Mouse (Mus musculus): ENCODE data around the gene Fn3k. TPM values are rescaled to one million over a fixed set of nuclear protein-coding genes. Genes with fewer than 3 reads are reported as not detected.

The Fn3k gene
- under 1 TPM in 3 of 26 experiments, not detected in 23; 0.37 to 0.63 (median 0.45) TPM for total RNA-seq (2018; cell fraction: chromatin; rRNA removed)
- total RNA-seq (2018; cell fraction: cytosol; rRNA removed), result under 1 TPM in 8 of 26 experiments, not detected in 18; 0.09 to 0.36 (median 0.10) TPM
- total RNA-seq (2018; cell fraction: nucleus; rRNA removed), result under 1 TPM in 5 of 26 experiments, not detected in 21; 0.35 to 0.90 (median 0.51) TPM
- 0.03 to 0.57 TPM in 2 of 3 replicates, not detected in the other for polyA plus RNA-seq (2018)

DNA sequence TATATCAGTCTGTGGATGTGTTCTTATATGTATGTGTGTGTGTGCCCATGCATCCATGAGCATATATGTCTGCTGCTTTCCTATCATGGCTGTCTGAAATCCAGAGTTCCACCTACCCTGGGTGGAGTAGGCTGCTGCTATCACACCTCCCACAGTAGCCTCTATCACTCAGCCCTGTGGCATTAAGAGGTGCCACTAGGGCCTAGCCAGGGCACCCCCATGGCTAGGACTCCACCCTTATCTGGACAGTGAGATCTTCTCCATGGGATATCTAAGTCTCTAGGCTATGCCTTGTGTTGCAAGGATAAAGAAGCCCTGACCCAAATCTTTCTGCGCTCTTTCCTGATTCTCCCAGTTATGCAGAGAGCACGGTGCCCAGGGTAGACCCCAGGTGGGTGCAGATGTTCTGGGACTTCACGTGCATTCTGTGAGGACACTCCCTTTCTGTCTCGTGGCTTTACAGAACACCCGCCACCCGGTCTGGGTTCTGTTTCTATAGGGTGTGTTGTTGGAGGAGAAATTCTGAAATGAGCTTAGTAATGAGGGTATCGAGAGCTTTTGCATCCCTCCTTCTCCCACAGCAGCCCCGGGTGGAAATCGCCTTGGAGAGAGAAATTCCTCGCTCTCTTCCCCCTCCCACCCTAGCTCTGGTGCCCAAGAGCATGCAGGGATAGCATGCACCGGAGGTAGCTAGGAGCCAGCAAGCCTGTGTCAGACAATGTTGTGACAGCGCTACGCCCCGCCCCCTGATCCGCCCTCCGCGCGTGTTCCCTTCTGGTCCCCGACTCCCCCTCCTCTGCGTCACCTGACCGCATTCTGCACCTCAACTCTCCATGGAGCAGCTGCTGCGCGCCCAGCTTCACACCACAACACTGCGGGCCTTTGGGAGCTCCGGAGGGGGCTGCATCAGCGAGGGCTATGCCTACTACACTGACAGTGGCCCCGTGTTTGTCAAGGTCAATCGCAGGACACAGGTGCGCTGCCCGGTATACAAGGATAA, at the start of gene Fn3k:
TSS of gene Fn3k (plus strand) at position 758 of the 1,000 bp plus-strand sequence.
- Histone ChIP-seq H3K4me3 (ENCODE audit: inconsistent target) (peak within 1 kb of the TSS; percentile 16), H3K27ac (no peak within 1 kb of the TSS), H3K79me2 (ENCODE audit: inconsistent target) (no peaks in the 10 kb centered on the region), H3K36me3 (ENCODE audit: inconsistent target) (no peaks in the 10 kb centered on the region)
- 7% methylated on average over 30 of the region's 30 CpGs for WGBS (ENCODE audit: missing documents)

DNA sequence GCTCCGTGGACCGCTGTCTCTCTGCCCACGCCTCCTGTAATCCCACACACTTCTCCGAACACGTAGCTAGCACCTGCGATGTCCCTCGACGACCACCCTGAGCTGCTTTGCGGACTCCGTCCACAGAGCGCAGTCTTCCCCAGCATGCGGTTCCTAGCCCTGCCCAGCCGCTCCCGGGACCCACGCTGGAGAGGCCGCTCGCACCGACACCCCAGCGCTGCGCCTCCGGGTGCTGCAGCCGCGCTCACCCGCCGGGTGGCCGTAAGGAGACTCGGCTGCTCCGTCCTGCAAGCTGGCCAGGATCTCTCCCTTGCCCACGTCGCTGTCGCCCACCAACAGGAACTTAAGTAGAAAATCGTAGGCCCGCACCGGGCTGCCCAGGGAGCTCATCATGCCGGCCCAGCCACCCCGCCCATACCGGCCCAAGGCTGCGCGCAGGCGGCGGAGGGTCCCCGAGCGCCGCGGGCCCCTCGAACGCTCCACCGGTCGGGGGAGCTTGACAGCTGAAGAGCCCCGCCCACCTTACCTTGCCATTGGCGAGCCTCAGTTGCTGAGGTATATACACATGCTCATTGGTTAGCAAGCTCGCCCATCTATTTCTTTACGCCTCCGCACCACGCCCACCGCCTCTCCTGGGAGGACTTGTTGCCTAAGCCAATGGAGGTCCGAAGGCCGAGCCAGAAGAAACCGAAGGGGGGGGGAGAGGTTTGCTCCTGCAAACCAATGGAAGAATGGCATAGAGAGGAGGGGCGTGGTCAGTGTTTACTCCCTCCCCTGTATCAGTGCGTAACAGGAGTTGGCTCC, 46.8 kb upstream of the Fn3k start, which contains the start of gene Rab40b:
TSS of gene Rab40b (minus strand) at position 502 of the 804 bp plus-strand sequence.
- 2% methylated on average over 55 of the region's 61 CpGs for WGBS (ENCODE audit: missing documents)

DNA sequence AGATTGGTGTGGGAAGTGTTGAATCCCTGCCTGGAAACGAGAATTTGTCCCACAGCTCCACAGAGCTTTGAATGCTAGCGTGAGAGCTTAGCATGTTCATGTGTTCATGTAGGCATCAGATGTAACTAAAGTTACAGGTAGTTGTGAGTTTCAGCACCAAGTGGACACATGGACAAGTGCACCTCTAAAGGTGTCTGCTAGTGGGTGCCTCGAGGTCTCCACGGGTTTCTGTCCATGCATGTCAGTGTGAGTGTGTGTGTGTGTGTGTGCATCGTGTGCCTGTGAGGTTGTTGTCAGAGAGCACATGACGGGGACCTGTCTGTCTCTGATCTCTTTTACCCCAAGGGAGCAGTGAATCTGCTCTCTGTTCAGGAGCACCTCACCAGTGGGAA, 46.2 kb upstream of the Fn3k start:
- Histone ChIP-seq H3K4me3 (ENCODE audit: inconsistent target) (no peak overlapping the region), H3K27ac (no peak overlapping the region), H3K79me2 (ENCODE audit: inconsistent target) (no peaks in the 10 kb centered on the region), H3K36me3 (ENCODE audit: inconsistent target) (no peaks in the 10 kb centered on the region)
- WGBS (ENCODE audit: missing documents), result 19% methylated on average over 6 of the region's 6 CpGs

More for the DNA sequence above, 46.8 kb upstream of the Fn3k start, which contains the start of gene Rab40b:
- no peaks in the 10 kb centered on the region for H3K79me2 ChIP-seq (ENCODE audit: inconsistent target)
- H3K27ac ChIP-seq, result no peak within 1 kb of the TSS
- no peak within 1 kb of the TSS for H3K4me3 ChIP-seq (ENCODE audit: inconsistent target)
- no peaks in the 10 kb centered on the region for H3K36me3 ChIP-seq (ENCODE audit: inconsistent target)

DNA sequence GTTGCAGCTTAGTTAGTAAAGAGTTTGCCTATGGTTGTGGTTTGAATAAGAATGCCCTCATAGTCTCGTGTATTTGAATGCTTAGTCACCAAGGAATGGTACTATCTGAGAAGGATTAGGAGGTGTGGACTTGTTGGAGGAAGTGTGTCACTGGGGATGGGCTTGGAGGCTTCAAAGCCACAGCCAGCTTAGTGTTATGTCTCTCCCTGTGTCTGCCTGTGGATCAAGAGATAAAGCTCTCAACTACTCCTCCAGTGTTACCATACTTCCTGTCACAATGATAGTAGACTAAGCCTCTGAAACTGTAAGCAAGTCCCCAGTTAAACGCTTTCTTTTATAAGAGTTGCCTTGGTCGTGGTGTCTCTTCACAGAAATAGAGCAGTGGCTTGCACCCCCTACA, 43.9 kb upstream of the Fn3k start:
- 60% methylated on average over 3 of the region's 3 CpGs for WGBS (ENCODE audit: missing documents)
- H3K27ac ChIP-seq, result no peak overlapping the region

DNA sequence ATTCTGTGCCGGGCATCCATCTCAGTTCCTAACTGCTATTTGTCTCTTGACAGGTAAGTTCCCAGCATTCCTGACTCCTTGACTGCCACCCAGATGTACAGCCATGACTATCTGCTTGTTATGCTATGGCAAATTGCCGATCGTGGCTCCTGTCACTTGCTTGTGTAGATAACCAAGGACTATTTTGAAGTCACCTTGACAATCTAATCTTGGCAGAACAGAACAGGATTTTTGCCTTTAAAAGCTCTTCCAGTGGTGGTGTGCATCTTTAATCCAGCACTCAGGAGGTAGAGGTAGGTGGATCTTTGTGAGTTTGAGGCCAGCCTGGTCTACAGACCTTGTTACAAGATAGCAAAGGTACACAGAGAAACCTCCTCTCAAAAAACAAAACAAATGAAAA, 42.3 kb upstream of the Fn3k start:
- Histone ChIP-seq H3K4me3 (ENCODE audit: inconsistent target) (no peak overlapping the region), H3K79me2 (ENCODE audit: inconsistent target) (no peaks in the 10 kb centered on the region), H3K36me3 (ENCODE audit: inconsistent target) (no peaks in the 10 kb centered on the region), H3K27ac (no peak overlapping the region)
- 89% methylated on average over 3 of the region's 3 CpGs for WGBS (ENCODE audit: missing documents)

More for the DNA sequence above, 43.9 kb upstream of the Fn3k start:
- Histone ChIP-seq H3K36me3 (ENCODE audit: inconsistent target) (no peaks in the 10 kb centered on the region), H3K79me2 (ENCODE audit: inconsistent target) (no peaks in the 10 kb centered on the region), H3K4me3 (ENCODE audit: inconsistent target) (no peak overlapping the region)

DNA sequence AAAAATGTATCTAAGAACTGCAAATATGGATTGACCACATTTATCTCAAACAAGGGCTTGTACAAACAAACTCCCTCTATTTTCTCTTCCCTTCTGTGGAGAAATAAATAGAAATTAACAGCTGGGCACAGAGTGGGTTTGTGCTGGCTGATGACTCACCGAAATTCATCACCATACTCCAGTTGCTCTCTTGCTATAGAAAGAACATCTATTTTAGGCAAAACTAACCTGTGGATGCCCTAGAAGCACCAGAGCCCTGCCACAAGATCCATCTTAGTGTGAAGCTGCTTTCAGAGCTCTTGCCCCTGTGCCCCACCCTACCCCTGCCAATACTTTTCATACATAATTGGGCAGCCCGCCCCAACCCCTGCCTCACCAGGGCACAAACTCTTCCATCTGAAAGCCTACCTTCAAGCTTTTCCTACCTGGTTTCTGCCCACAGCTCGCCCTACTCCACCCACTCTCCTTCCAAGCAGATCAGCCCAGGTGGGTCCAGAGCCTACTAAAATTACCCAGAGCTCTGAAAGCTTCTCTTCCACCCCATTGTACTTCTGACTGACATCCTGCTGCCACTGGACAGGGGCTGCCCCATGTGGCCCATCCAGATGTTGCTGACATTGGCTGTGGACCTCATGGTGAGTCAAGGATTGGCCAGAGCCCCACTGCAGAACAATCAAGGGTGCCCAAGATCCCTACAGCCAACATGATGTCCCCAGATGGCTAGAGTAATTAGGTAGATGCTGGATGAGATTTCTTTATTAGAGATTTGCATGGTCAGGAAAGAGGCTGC, 27.2 kb upstream of the Fn3k start:
- H3K36me3 ChIP-seq (ENCODE audit: inconsistent target), result no peaks in the 10 kb centered on the region
- H3K4me3 ChIP-seq (ENCODE audit: inconsistent target), result no peak overlapping the region
- no peaks in the 10 kb centered on the region for H3K79me2 ChIP-seq (ENCODE audit: inconsistent target)
- WGBS (ENCODE audit: missing documents), result 79% methylated on average over 3 of the region's 3 CpGs
- H3K27ac ChIP-seq, result no peak overlapping the region

DNA sequence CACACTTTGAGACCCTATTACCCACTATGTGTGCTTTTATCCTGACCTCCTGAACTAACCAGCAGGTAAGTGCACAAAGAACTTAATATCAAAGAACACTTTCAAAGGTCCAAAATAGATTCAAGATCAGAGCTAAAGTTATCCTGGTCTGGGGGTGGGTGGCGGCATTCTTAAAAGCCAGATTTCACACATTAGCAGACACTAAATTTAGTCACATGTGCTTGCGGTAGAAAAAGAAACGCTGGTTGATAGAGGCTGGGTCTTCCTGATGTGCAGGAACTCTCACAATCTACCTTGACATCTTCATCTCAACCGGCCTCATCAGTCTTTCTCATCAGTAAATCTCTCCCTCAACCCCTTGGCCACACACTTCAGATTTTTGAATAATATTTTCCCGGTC, 20.0 kb upstream of the Fn3k start:
- no peak overlapping the region for H3K4me3 ChIP-seq (ENCODE audit: inconsistent target)
- H3K36me3 ChIP-seq (ENCODE audit: inconsistent target), result no peaks in the 10 kb centered on the region
- no peaks in the 10 kb centered on the region for H3K79me2 ChIP-seq (ENCODE audit: inconsistent target)
- no peak overlapping the region for H3K27ac ChIP-seq
- 90% methylated on average over 5 of the region's 5 CpGs for WGBS (ENCODE audit: missing documents)

DNA sequence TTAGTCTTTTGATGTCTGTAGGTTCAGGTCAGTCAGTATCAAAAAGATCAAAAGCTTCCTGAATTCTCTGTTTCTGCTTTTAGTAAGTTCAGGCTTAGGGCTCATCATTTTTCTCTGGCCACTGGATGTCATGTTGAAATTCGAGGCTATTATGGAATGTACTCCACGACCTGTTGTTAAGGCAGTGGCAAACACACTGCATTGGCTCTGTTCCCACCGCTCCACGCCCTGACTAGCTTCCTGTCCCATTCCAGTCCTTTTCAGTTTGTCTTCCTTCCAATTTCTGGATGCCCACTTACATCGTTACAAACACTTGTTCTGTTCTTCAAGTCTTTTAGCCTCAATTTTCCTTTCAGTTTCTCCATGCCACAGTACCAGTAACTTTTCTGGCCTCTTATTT, 19.4 kb upstream of the Fn3k start:
- 63% methylated on average over 5 of the region's 5 CpGs for WGBS (ENCODE audit: missing documents)
- no peak overlapping the region for H3K4me3 ChIP-seq (ENCODE audit: inconsistent target)
- no peak overlapping the region for H3K27ac ChIP-seq

DNA sequence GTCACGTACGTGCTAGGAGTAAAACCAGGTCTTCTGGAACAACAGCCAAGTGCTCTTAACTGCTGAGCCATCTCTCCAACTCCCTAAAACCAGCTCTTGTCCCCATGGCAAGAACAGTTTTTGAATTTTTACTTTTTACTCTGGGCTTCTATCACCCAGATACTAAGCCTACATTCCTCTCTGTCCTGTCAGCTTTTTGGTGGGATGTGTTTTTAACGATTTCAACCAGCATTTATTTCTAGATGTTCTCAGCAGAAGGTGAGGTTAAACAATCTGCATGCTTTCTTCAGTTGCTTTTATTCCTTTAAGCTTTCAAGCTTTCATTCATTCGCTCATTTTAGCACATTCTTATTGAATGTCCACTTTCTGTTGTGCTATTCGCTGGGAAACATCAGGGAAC, 16.7 kb upstream of the Fn3k start:
- 93% methylated on average over 5 of the region's 5 CpGs for whole genome bisulfite sequencing (ENCODE audit: missing documents)
- Histone ChIP-seq H3K79me2 (ENCODE audit: inconsistent target) (no peaks in the 10 kb centered on the region), H3K36me3 (ENCODE audit: inconsistent target) (no peaks in the 10 kb centered on the region), H3K27ac (no peak overlapping the region), H3K4me3 (ENCODE audit: inconsistent target) (no peak overlapping the region)

More for the DNA sequence above, 19.4 kb upstream of the Fn3k start:
- Histone ChIP-seq H3K36me3 (ENCODE audit: inconsistent target) (no peaks in the 10 kb centered on the region), H3K79me2 (ENCODE audit: inconsistent target) (no peaks in the 10 kb centered on the region)

DNA sequence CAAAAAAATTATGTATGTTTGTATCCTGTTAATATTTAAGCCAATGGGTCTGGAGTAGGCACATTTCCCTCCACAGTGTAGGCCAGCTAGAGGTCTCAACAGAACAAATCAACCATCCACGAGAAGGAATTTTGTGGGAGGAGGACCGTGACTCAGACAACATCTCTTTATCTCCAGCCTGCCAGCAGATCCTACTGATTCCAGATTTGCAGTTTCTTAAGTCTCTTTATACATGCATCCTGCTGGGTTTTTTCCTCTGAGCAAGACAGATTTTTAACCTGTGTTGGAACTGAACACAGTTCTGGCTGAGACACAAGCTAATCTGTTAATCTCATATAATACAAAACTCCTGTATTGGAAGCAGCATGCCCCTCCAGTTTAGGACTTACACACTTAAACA, 15.8 kb upstream of the Fn3k start:
- no peaks in the 10 kb centered on the region for H3K79me2 ChIP-seq (ENCODE audit: inconsistent target)
- H3K27ac ChIP-seq, result no peak overlapping the region
- WGBS (ENCODE audit: missing documents), result 89% methylated on average over 2 of the region's 2 CpGs
- H3K36me3 ChIP-seq (ENCODE audit: inconsistent target), result no peaks in the 10 kb centered on the region
- H3K4me3 ChIP-seq (ENCODE audit: inconsistent target), result no peak overlapping the region

DNA sequence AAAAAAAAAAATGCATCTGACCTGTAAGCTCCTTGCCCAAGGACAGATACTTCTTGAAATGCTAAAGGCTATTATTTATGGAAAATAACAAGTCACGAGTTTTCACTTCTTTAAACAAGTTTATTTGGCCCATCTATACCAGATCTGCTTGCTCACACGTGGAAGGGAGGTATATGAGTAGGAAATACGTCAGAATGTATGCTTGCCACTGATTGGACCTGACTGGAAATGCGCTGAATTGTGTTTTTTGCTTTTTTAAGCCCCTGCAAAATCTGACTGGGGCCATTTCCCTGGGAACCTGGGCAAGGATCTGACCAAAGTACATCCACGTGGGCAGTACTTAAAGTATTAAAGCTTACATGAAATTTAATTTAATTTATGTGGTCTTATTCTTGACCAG, 14.3 kb upstream of the Fn3k start:
- no peaks in the 10 kb centered on the region for H3K36me3 ChIP-seq (ENCODE audit: inconsistent target)
- no peak overlapping the region; the same call in 1 of the 2 replicates for H3K4me3 ChIP-seq (ENCODE audit: inconsistent target)
- no peak overlapping the region for H3K27ac ChIP-seq
- WGBS (ENCODE audit: missing documents), result 72% methylated on average over 5 of the region's 5 CpGs
- H3K79me2 ChIP-seq (ENCODE audit: inconsistent target), result no peaks in the 10 kb centered on the region

DNA sequence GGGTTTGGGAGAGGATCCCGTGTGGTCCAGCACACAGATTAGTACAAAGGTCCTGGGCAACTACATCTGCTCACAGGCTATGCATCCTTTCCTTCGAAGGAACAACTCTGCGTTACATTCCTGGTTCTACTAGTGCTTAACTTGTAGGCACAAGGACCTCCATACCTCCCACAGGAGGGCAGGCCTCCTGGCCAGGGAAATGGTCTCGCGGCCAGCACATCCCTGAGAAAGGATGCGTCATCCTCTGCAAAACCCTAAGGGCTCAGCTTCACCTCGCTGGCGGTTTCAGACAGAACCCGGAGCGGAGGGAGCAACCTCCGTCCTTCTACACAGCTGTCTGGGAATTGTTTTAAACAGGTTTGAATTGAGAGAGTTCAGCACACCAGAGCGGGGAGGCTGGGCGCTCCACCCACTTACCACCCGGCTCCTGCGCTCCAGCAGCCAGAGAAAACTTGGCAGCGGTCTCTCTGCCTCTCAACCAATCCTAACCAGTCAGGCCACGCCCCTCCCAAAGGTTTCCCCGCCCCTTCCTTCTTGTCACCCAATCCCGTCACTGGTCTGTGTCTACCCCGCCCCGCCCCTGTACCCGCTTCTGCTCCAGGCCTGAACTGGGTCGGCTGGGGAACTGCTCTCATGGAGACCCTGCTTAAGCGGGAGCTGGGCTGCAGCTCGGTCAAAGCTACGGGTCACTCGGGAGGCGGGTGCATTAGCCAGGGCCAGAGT, 13.7 kb upstream of the Fn3k start, which contains the start of gene Fn3krp:
TSS of gene Fn3krp (plus strand) at position 572 of the 723 bp plus-strand sequence.
- Histone ChIP-seq H3K27ac (0 out of 2 replicates have a peak within 1 kb of the TSS, but pooled peaks have one; percentile 12), H3K36me3 (ENCODE audit: inconsistent target) (no peaks in the 10 kb centered on the region), H3K79me2 (ENCODE audit: inconsistent target) (no peaks in the 10 kb centered on the region), H3K4me3 (ENCODE audit: inconsistent target) (peak within 1 kb of the TSS; percentile 91)
- 5% methylated on average over 28 of the region's 28 CpGs for WGBS (ENCODE audit: missing documents)

DNA sequence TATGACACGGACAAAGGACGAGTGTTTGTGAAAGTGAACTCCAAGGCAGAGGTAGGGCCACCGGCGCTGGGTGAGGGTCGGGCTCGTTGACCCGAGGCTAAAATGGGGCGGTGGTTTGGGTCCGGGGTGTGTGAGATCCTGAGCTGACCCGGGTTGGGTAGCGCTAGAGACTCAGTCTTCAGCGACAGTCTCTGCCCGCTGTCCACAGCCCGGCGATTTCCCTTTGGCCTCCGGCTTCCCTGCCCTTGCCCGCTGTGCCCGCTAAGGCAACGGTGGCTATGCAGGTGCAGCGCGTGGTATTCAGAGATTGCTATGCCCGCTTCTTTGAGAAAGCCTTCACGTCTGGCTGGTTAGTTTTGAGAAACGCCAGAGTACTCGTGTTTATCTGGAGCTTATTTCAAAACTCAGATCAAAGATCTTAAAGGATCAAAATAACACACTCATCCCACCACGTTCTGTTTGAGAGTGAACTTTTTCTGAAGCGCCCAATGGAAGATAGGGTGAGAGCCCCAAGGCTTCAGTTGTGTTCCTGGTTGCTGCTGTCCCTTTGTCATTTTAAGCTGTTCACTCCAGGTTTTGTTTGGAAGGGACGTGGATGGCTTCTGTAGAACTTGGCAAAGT, 13.1 kb upstream of the Fn3k start:
- Histone ChIP-seq H3K79me2 (ENCODE audit: inconsistent target) (no peaks in the 10 kb centered on the region), H3K4me3 (ENCODE audit: inconsistent target) (peak overlapping the region; percentile 91), H3K36me3 (ENCODE audit: inconsistent target) (no peaks in the 10 kb centered on the region), H3K27ac (0 out of 2 replicates have a peak overlapping the region, but pooled peaks have one; percentile 12)
- 1% methylated on average over 28 of the region's 28 CpGs for WGBS (ENCODE audit: missing documents)
